Mouse (Mus musculus) retina, postnatal 1 day (tissue): ENCODE results near the gene Gm20696.

Source experiments
- DNase-seq: peaks from one replicate; pipeline ENCODE4 v3.0.0-alpha.2; 2012

The Gm20696 gene

DNA sequence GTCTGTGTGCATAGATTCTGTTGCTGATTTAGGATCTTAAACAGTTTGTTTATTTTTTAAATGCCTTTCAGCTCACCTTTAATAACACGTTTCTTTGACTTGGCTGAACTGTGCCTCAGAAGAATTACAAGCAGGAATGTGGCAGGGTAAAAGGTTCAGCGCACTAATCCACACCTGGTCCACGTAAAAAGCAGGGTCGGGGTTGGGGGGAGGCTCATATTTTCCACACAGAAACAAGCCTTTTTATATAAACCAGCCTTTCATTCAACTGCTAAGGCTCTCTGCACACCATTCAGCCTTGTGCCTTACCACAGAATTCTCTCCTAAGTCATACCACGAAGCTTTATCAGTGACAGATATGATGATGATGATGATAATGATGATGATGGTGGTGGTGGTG, 393.4 kb downstream of the Gm20696 start:
- DNase-seq = no peak

DNA sequence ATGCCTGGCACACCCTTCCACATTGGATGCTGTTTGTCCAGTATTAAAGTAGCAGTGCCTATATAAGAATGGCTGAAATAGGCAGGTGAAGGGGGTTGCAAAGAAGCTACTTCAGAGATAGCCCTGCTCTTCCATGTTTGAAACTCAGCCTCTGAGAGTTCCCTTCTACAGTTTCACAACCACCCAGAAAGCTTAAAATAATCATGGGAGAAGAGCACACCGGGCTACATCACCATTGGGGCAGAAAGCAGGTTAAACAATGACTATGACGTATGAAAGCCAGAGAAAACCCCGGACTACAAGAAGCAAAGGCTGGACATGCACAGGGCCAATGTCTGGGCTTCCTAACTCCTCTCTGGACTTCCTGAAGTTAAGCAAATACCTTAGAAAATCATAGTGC, 394.4 kb downstream of the Gm20696 start:
- no peak for DNase-seq

DNA sequence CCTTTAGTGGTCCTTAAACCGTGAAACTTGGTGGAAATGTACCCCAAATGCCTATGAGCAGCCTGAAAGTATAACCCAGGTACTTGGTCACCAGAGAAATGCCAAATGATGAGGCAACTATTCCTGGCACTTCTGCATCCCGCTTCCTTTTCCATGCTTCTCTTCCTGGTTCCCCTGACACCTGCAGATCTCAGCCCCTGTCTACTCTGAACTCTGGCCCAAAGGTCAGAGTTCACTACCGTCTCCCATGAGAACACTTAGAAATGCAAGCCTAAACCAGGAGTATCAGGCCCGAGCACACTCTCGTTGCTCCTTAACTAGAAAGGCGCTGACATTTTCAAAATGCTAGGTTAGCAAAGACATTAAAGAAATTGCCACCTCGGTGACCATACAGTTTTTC, 394.9 kb downstream of the Gm20696 start:
- no peak for DNase-seq

DNA sequence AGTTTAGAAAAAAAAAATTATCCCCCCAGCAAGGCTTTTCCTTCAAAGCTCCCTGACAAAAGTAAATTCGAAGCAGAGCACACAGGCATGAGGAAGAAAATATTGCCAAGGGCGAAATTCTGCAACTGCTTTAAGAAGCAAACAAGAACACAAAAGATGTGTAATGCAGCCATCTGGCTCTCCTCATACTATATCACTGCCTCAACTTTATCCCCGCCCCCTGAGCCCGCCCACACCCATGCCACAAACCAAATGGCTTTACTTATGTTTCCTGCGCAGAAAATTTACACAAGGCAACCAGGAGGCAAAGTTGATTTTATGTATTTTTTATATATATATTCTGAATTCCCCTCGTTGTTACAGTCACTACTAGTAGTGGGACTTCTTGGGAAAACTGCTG, 396.7 kb downstream of the Gm20696 start:
- no peak for DNase-seq

DNA sequence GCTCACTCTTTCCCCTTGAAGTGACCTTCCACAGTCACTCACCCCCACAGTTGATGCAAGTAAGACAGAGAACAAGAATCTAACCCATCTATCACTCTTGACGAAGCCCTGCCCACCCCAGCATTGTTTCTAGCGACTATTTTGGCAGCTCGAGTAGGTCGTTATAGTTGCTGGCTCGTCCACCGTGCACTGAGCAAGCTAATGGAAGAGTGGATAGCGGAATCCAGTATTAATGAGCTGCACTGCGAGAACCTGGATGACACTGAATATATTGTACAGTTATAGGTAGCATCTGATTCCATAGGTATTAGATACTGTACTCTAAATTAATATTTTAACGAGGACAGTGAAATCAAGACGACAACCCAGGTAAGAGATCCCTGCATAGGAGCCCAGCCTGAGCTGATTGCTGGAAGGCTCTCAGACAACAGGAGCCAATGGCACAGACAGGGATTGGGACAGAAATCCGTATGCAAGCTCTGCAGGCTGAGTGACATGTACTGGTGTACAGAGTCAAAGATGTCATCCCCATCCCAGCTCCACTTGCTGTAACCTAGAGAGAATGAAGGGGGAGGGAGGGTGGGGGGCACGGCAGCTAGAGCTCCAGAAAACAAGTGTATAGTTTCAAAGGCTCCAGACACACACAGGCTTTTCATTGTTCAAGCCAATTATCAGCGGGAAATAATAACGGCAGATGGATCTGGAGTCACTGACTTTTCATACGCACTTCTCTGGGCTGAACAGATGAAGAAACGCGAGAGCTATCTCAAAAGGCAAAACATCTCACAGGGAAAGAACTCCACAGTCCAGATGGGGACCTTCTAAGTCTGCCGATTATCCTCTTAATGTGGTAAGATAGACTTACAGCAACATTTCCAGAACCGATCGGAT, 398.2 kb downstream of the Gm20696 start:
- peak; percentile 54 for DNase-seq

DNA sequence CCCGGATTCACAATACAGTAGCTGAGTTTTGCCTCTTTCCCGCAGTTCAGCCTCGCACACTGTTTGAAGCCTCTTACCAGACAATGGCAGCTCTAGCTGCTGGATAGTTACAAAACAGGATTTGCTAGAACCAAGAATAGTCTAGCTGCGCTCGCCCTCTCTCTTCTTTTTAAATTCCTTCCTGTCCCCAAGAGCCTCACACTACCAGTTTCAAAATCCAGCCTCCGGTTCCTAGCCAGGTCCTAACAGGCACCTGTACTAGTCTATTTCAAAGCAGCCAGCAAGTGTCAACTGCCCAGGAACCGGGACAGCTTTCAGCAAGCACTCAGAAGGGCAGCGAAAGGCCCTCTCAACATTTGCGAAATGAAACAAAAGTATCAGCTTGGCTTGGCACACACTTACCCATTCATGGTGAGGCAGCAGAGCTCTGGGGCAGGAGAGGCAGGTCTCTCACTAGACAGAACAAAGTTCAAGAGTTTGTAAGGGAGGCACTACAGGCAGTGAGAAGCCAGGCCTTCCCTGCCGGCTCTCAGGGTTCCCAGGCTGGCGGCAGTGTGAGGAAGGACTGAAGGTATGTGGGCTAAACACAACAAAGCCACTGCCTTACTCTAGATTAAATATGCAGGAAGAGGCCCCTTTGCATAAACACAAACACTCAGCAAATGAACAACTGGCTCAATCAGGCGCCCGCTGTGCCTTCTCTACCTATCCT, 400.5 kb downstream of the Gm20696 start:
- peak; percentile 15 for DNase-seq

DNA sequence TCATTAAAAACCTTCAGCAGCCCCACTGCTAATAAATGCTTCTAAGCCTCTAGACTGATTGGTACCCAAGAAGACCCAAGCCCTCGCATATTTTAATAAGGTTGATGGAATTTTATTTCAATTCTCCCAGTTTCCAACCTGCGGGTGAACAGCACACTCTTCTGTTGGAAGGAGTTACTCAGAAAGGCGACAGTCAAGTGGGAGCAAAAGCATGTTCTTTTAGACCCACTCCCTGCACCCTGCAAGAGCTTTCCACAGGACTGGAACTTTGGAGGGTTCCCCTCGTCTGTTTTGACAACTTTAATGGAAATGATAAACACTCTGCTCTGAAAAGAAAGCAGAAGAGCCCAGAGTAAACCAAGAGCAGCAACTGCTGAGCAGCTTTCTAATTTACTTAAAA, 401.4 kb downstream of the Gm20696 start:
- no peak for DNase-seq

DNA sequence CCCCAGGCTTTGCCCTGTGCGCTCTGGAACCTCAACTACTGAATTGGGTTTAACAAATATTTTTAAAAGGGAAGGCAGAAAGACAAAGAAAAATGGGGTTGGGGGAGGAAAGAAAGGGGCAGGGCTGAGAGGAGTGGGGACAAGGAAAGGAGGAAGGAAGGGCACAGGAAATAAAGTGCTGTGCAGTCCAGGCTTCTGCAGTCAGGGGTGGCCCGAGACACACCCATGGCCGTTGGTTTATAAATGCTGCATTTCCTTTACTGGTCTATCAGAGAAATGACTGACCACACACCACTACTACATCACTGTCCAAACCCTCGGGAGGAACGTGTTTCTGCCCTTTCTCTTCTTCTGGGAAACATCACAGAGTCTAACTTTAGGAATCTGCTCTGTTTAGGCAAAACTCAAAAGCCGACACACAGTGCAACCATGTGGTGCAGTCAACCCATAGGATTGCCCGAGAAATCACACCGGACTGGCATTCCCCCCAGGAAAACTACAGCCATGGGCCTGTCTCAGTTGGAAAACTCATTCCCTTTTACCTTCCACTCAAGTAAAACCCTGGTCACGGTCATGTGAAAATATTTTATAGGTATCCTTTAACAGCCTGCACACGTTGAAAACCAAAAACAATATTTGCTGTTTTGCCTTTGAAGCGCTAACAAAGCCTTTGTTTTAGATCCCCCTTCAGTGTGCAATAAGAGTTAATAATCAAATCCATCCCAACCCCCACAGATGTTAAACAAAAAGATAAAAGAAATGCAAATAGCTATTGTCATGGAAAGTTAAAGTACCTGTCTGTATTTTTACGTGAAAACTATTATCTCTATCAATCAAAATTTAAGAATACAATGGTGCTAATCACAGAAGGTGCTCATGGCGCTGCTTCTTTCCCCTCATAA, 402.2 kb downstream of the Gm20696 start:
- DNase-seq = no peak

DNA sequence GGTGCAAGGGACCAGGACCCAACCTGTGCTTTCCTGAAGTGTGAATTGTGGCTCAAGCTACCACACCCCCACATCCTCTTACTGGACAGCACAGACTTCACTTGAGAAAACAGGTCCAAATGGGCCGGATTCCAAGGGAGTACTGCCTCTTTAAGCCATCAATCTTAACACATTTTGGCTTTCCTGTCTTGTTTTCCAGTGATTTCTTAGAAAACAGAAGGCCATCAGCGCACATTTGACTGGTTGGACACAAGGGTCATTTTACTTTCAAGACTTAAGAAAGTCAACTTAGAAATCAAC, 402.8 kb downstream of the Gm20696 start:
- no peak for DNase-seq

DNA sequence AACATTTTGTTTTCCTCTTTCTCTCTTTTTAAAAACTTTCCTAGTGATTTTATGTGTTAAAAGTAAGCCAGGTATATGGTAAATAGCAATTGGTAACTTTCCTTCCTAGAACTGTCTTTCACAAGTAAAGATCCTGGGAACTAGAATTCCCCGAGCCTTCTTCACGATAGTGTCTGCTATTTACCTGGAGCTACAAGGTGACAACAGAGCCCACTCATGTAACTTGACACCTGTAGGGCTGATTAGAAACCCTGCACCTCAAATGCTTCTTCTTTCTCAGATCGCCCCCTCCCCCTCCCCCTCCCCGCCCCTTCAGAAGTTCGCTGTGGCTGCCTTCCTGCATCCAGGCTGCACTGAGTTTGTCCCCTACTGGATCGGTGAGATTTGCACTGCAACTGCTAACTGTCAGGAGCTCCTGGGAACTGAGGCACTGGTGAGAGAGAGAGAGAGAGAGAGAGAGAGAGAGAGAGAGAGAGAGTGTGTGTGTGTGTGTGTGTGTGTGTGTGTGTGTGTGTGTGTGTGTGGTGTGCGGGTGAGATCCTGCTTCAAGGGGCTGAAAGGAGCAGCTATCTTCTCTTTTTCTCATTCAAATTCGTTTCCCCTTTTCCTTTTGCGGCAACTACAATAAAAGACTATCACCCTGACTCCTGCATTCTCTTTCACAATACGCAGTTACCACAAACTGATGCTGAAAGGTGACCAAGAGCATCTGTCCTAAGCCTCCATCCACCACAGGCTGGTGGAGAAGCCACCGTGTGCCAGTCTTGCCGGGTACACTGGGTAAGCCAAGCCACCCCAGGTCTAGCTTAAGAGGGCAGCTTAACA, 403.3 kb downstream of the Gm20696 start:
- DNase-seq = peak; percentile 17

DNA sequence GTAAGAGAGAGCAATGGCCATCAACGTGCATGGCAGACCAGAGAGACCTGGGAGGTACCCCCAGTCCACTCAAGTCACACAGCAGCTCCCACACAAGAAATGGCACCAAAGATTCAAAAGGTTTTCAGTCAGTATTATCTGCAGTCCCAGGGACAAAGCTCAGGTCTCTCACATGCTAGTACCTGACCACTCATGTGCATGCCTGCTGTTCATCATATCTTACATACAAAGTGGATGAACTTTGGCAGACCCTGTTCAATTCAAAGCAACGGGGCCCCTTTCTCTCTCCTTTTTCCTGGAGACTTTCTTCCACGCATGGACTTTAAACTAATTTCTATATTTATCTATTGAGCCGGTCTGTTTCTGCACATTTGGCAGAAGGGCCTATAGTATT, 404.9 kb downstream of the Gm20696 start:
- DNase-seq = no peak

DNA sequence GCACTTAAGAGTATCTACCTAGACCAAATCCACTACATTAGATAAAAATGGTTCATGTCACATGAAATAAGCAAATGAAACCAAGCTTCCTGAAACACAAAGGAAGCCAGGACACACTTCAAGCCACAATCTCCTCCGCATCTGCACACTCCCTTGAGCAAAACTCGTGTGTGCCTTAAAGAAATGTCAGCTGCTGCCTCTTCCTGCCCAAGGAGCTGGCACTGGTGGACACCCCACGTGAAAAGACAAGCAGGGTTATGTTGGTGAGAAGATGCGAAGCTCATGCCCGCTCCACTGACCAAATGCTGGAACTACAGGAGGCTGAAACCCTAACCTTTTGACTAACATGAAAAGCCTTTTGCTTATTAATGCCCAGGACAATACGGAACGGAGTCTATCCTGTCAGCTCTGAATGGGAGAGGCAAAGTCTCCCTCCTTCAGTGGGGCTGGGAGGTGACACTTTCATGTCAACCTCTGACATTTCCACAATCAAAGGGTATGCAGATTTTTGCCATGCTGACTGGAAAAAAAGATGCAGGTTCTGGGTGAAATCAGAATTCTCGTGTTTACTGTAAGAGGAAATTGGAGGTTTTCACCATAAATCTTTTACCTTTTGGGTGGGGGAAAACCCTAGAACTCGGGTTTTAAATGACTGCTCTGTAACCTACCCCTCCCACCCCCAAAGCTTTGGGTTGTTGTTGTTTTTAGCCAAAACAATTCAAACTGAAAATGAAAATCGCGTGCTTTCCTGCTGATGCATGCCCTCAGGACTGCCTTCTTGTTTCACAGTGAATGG, 405.5 kb downstream of the Gm20696 start:
- no peak for DNase-seq

DNA sequence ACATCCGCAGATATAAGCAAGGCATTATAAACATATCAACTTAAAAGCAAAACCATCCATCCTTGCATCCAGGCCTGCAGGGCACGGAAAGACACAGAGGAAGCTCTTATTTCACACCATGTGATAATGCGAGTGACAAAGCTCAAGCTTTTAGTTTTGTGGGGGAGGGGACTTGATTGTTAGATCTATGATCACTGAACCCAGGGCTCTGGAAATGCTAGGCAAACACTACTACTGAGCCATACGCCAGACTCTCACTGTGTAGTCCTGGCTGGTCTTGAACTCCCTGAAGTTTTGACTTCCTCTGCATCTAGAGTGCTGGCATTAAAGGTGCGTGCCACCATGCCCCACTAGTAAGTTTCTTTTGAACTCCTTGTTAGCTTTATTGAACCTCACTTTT, 408.3 kb downstream of the Gm20696 start:
- DNase-seq = peak; percentile 28

DNA sequence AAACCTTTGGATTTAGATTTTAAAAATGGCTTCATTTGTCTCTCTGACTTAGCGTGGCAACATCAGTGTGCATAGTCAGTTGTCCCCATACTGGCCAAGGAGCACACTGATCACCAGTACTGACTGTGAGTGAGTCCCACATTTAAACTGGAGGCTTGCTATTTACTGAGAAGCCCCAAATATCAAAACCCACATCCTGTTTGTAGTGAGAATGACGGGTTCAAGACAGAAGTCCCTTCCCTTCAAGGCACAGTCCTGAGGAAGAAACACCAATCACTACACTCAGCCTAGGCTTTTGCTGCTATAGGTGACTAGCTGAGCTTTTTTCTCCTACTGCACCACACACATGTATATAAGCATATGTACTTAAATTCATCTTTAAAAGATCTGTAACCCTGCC, 408.9 kb downstream of the Gm20696 start:
- DNase-seq = no peak

DNA sequence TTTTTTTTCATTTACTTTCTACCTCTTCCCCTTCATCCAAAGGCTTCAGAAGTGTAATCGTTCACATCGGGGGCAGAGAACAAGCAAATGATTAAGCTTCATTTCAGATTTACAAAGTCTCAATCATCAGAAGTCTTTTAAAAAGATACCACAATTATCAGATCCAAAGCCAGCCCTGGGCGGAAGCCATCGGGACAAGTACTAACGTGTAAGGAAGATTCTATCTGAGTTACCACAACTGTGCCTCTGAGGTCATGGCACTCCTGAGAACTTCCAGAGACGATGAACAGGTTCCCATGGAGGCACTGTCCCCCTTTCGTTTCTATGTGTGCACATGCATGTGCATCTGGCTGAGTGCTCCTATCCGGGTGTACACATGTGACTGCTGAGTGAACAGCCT, 413.3 kb downstream of the Gm20696 start:
- DNase-seq = no peak

DNA sequence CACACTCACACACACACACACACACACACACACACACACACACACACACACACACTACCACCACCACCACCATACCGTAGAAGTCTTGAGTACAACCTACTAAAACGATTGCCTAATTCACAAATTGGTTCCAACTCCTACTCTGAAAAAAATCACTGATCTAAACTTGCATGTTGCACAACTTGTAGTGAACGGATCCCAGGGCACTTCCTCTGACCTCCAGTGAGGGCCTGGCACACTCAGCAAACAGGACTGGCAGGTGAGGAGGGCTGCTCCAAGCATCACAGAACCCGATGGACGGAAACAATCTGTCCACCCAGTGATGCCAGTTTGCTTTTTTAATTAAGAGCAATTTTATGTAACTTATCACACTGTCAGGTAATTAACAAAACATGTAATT, 413.8 kb downstream of the Gm20696 start:
- DNase-seq = no peak

DNA sequence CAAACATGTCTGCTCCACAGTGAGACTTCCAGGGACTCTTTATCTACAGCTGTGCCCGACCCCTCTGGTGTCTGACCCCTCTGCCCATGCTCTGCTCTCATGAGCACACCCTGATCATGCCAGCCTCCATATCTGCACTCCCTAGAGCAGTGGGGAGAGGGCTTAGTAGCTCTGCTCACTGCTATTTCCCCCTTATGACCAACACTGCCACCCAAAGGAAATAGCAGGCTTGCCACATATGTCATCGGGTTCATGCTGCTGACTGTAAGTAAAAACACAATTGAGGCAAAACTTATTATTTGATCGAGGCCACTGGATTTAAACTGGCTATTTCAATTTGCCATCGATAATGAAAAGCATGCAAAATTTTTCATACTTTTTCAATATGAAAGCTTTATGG, 414.7 kb downstream of the Gm20696 start:
- DNase-seq = no peak

DNA sequence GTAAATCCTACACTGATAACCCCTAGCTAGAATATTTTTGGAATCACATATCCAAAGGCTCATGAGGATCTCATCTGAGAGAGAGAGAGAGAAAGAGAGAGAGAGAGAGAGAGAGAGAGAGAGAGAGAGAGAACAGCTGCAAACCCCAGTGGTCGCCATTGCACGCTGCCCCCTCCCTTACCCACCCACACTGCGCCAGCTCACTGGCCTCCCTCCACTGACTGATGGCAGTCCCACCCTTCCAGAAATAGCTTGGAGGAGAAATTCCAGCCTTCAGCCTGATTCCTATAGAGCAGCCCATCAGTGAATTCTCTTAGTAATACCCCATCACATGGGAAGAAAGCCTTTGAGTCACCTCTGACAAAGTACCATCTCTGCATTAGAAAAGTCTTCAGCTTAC, 415.4 kb downstream of the Gm20696 start:
- no peak for DNase-seq

DNA sequence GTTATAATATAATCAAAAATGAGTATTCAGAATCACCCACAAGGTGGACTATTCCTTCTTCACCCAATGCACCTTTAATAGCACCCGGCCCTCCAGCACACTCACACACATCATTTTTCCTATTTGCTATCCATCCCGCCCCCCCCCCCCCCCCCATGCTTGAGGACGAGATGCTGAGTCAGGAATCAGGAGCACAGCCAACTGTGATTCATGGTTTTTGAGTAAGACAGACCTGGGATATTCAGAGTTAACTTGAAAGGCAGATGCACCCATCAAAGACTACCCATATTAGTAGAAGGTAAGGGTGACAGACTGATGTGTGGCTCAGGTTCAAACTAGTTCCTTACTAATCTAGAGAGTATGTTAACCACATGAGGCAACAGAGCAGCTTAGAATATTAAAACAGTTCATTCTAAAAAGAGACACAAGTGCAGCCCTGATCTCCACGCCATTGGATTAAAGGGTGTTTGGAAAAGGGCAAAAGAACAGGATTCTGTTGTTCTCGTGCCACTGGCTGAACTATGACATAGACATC, 417.0 kb downstream of the Gm20696 start:
- DNase-seq = no peak

DNA sequence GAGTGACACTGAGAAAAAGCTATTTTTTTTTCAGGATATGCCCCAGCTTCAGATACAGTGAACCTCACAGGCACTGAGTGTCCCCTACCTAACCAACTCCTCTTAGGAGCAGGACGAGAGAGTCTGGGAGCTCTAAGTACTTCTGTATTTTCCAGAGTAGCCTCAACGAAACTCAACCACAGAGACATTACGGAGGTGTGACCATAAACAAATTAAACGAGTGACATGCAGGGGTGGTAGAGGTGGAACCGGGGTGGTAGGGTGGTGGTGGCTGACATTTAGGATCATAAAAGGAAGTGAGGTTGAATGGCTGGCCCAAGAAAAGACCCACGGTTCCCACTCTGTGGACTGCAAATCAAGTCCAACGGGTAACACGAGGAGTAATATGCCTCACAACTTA, 418.2 kb downstream of the Gm20696 start:
- no peak for DNase-seq

DNA sequence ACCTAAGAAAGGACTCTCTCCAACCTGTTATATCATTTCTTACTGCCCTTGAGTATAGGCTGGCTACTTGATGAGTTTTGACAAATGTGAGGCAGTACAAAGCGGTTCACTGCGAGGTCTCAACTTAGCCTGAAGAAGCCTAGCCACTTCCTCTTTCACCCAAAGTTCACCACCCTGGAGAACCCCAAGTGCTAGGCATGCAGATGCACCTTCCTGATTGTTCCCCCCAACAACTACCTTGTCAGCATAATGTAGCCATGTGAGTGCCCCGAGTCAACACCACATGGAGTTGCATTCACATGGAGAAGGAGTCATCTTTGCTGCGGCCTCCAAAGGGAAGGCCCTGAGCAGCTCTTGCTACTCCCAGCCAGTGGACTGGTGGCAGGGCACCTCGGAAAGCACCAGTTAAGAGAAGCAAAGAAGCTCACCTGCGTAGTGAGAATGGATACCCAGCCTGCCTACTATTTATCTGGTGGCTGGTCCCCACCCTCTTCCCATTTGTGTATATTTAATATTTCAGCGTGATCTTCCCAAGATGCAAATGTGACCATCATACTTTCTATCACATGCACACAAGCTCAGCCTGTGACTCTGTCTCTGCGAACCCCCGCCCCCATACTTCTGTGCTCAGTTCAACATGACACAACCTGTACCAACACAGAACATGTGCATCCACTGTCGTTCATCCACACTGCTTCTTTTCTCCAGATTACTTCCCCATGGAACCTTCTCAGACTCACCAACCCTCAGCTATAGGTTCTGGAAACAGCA, 424.8 kb downstream of the Gm20696 start:
- DNase-seq = no peak
